Mouse (Mus musculus) neutrophil, adult 65 days (primary cell): Measurements from ENCODE around the gene Smpd2. TPM values are rescaled to one million over a fixed set of nuclear protein-coding genes. Genes with fewer than 3 reads are reported as not detected.

ENCODE experiments used
- total RNA-seq: library from RNA; stranded (reverse); gene quantifications from 2 replicates; pipeline ENCODE4 v1.2.4, GENCODE M21; 2023

Gene Smpd2
- 17.8 and 21.0 TPM in 2 replicates for total RNA-seq

DNA sequence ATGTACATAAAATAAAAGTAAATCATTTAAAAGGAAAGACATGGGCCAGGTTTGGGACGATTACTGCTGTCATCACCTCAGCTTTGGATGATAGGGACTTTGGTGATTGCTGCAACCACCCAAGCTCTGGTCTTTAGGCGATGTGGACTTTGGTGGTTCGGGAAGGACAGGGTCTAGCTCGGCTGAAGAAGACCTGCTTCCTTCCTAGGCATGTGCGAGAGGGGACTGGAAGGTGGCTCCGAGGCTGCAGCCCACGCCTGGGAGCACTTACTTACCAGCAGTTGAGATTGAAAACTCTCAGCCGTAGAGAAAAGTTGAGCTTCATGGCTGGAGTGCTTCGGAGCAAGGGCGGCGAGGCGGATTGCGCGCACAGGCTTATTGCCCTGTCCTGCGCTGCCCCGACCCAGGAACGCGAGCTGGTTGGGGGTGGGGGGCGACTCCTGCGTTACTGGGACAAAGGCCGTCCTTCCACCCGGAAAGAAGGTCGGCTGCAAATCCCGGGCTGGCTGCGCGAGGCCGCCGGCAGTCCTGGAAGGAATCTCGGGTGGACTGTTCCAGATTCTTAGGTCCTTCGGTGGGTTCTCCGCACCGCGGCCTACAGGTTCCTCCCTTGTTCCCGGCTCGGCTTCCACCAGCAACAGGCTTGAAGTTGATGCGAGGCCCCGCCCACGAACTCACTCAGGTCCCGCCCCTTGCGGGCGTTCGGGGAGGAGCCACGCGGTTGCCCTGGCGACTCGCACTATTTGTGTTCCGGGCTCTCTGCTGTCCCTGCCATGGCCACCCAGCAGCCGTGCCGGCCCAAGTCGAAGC, at the start of gene Smpd2, which contains the start of gene Ppil6:
Gene Smpd2 (minus strand): TSS at position 662 of the 810 bp plus-strand sequence.
Gene Ppil6 (plus strand): TSS at position 732 of the 810 bp plus-strand sequence.

DNA sequence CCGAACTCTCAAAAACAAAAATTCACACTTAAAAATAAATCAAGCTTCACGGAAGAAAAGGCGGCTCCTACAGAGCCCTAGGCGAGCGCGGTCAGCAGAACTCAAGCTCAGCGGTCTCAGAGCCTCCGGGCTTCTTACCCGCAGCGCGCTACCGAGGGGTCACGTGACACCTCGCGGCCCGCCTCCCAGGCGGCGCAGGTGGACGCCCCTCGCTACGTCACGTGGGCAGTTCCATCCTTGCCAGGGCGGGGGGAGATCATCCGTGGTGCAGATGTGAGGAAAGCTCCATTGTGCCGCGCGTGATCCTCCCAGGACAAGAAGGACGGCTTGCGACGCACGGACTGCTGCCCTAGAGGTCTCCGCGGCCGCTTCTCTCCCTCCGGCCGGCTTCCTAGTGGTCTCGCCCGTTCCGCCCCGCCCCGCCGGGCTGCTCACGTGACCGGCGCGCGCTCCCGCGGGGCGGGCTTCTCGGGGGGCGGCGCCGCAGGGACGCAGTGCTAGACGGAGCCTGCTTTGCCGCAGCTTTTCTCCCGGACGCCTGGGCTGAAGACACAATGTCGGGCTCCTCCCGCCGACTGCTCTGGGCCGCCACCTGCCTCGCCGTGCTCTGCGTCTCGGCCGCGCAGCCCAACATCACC, 28.9 kb upstream of the Smpd2 start, which contains the start of gene Cd164:
Gene Cd164 (plus strand): TSS at position 434 of the 638 bp plus-strand sequence.

DNA sequence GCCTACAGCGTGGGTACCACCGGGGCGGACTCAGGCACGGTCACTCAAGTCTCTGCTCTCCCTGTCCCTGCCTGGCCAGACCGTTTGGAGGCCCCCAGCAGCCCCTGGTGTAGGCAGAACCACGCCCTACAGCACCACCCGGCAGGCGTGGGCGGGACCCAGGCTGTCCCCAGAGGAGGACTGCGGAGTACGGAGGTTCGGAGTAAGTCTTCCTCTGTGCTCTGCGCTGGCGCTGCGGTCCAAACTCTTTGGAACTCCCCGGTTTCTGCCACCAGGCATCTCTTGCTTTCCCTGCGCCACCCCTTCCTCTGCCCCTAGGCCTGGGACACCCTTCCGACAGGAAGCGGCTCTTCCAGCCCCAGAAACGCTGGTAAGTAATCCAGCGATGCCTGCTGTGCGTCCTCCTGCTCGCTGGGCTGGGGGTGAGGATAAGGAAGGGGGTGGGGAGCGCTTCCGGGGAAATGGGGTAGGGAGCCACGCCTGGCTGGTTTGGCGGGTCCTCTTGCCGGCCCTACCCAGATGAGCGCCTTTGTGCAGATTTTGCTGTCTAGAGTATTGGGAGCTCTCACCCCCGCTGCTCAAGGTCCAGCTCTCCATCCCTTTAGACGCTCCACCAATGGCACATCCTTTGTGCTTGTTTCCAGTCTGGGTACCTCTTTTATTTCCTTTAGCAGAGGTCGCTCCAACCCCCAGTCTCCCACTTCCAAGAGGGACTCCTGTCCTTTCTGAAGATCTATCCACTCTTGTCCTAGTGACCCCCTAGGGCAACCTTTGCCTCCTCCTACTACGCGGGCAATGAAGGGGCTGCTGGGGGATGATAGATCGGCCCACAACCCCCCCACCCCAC, 13.8 kb downstream of the Smpd2 start, which contains the start of gene Mical1:
Gene Mical1 (plus strand): TSS at position 144 of the 847 bp plus-strand sequence.

GRCm38 (mm10) chr10:41450137-41450670, 40.0 kb downstream of the Smpd2 start, which contains the start of gene Zbtb24:
Gene Zbtb24 (plus strand): TSS chr10:41450383.

Other genes with a start within 250 kb of the Smpd2 start
- gene Fig4, start 187.1 kb downstream of the Smpd2 start, total RNA-seq, result 10.8 and 12.6 TPM in 2 replicates
- gene Ak9, start 186.4 kb downstream of the Smpd2 start, total RNA-seq, result not detected in 2 replicates
- 19.0 and 20.2 TPM in 2 replicates for gene Zbtb24, start 40.0 kb downstream of the Smpd2 start, total RNA-seq
- 469 and 590 TPM in 2 replicates for gene Mical1, start 14.1 kb downstream of the Smpd2 start, total RNA-seq
- gene Ppil6, start 70 bp upstream of the Smpd2 start, total RNA-seq, result 0.50 and 1.0 TPM in 2 replicates
- gene Cd164, start 29.0 kb upstream of the Smpd2 start, total RNA-seq, result 222 and 263 TPM in 2 replicates
- gene Ccdc162, start 226.3 kb upstream of the Smpd2 start, total RNA-seq, result 5.7 and 7.0 TPM in 2 replicates